Mouse (Mus musculus): ENCODE results near the gene Itsn2.
"Not testable (repeated sequence)": the region's sequence is repeated elsewhere in the genome, so short reads cannot be mapped to it uniquely, and the experiment has no call there.

Itsn2 gene

GRCm38 (mm10) chr12:4708881-4709604 is 116.6 kb downstream of the Itsn2 start:
- DNase-seq = peak in 1 of 2 experiments; percentile 1

- DNase-seq = peak in 1 of 2 experiments; percentile 1
Observed at GRCm38 (mm10) chr12:4709926-4710325, 117.5 kb downstream of the Itsn2 start.

GRCm38 (mm10) chr12:4713361-4713760 is 120.9 kb downstream of the Itsn2 start:
- no peak for DNase-seq

DNA sequence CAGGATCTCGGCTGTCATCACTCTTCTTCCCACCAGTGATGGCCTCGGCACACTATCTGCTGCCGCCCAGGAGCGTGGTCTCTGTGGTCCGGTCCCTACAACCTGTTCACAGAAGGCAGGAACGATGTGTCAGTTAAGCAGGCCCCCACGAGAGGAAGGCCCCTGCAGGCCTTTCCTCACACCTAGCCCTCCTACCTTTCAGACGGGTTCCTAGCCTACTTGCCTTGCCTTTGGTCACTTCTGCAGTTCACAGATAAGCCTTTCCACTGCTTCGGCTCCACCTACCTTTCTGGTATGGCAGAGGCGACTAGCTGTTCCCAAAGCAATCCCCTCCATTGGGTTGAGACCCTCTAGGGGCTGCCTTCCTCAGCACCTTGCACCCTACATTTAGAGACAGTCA is 123.2 kb downstream of the Itsn2 start:
- DNase-seq = no peak

DNA sequence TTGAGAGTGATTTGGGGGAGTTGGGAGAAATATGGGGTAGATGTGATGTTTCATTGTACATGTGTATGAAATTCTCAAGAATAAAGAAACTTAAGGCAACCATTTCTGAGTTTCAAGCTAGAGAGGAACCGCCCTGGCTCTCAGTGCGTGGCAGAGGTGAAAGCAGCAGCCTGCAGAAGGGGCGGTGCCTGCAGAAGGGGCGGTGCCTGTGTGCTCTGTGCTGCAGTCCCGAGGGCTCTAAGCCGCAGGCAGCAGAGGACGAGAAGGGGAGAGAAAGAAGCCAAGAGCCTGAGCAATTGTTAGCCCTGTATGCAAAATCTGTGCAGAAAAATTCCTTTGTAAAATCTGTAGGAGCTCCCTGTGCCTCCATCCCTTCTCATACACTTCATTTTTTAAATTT is 125.0 kb downstream of the Itsn2 start:
- DNase-seq = no peak

DNA sequence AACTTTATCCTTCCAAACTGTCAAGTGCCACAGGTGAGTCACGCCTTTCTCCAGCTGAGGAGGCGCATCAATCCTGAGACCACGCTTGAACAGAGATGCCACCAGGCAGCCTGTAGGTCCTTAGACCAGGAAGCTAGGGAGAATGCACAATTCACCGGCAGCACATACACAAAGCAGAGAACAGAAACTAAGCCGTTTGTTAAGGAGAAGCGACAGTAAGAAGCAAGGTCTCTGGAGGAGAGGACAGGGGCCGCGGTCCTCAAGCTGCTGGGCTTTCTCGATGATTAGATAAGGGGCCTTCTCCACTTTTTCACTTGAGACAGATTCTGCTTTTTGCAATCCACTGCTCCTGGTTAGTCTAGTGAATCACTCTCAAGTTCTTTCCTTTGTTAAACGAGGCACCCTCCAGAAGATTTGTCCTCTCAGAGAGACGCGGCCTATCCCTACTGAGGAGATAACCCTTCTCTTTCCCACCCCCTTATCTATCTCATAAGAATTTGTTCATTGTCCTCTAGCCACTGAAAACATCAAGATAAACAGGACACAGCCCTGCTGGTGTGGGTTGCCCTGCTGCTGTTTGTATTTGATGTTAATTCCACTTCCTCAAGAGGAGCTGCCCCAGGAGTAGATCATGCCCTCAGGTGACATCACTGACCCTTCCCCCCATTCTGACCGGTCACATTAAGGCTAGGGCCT is 126.8 kb downstream of the Itsn2 start:
- DNase-seq = no peak

GRCm38 (mm10) chr12:4719762-4720754 is 127.6 kb downstream of the Itsn2 start:
- no peak for DNase-seq

- DNase-seq = no peak
Observed at GRCm38 (mm10) chr12:4729165-4729564, 136.7 kb downstream of the Itsn2 start.

DNA sequence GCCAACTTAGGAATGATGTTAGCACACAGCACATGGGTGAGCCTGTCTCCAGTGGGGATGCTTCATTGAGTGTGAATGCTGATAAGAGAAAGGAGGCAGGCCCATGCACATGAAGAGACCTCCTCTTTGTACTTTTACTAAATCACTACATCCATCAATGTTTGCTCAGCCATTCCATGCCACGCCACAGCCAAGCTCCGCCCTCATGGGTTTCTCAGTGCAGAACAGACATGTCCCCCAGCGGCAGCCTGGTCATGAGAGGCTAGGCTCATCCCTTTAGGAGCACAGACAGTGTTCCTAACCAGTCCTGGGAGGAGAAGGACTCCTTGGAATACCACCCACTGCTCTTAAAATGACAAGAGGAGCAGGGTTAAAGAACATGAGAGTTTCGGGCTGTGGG is 139.2 kb downstream of the Itsn2 start:
- DNase-seq = no peak

DNA sequence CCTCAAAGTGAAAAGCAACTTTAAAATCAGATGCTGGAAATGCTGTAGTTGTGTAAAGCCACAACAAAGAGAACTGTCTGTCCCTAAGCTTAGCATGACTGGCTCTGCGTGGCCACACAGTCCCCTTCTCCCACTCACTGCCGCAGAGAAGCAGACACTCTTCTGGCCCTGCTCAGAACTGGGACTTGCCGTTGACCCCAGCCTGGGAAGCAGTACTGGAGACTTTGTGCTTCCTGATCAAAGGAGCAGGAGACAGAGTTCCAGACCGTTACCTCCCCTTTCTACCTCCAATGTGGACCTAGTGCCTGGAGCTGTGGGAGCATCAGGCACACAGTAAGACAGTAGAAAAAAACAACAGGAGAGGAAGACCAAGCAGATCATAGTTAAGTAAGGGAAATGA is 139.9 kb downstream of the Itsn2 start:
- no peak for DNase-seq

GRCm38 (mm10) chr12:4738031-4738576 is 145.7 kb downstream of the Itsn2 start, which contains the start of gene Fam228a:
Fam228a (minus strand) TSS chr12:4738430.
- no peak for DNase-seq

- DNase-seq = no peak
Observed at GRCm38 (mm10) chr12:4740823-4741222, 148.4 kb downstream of the Itsn2 start.

DNA sequence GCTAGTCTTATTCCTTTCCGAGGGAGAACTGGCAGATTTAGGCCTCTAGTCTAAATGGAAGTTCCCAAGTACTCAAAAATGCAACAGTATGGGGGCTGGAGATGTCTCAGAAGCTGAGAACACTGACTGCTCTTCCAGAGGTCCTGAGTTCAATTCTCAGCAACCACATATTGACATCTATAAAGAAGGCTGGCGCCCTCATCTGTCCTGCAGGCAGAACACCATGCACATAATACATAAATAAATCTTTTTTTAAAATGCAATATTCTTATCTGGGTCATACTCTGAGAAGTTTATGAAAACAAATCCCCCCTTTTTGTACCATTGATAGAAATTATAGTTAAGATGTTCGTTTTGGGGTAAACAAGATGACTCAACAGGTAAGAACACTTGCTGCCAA is 149.7 kb downstream of the Itsn2 start:
- no peak for DNase-seq

GRCm38 (mm10) chr12:4744486-4744885 is 152.0 kb downstream of the Itsn2 start:
- no peak for DNase-seq

DNA sequence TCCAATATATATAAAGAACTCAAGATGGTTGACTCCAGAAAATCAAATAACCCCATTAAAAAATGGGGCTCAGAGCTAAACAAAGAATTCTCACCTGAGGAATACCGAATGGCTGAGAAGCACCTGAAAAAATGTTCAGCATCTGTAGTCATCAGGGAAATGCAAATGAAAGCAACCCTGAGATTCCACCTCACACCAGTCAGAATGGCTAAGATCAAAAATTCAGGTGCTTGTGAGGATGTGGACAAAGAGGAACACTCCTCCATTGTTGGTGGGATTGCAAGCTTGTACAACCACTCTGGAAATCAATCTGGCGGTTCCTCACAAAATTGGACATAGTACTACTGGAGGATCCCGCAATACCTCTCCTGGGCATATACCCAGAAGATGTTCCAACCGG is 162.0 kb downstream of the Itsn2 start:
- not testable (repeated sequence) for DNase-seq

GRCm38 (mm10) chr12:4757060-4757459 is 164.6 kb downstream of the Itsn2 start:
- no peak for DNase-seq
